Mouse (Mus musculus): ENCODE results near the gene Sema6c.

GRCm38 (mm10) chr3:95139586-95140288 is 20.5 kb upstream of the Sema6c start:
- no peak for TF ChIP-seq CTCF (IDR thresholded peaks at IDR 0.05; ENCODE audit: control insufficient read depth, insufficient read depth, insufficient replicate concordance, low read depth, low read length)
- TF ChIP-seq POLR2A (IDR thresholded peaks at IDR 0.05; ENCODE audit: control insufficient read depth, low read depth, low read length), result no peak

Data from testis, adult 2 months (tissue).